Mouse (Mus musculus) olfactory bulb, adult 2 months (tissue): ENCODE measurements around the gene Hes7. TPM values are rescaled to one million over a fixed set of nuclear protein-coding genes. Genes with fewer than 3 reads are reported as not detected.

ENCODE experiments used
- H3K27ac ChIP-seq: fragments of 200-500 bp; 2 replicates; pipeline ENCODE4 v1.5.1; 2012; ENCODE audit warnings: low read depth, low read length; ENCODE audit not compliant: insufficient read depth
- H3K4me1 ChIP-seq: fragments of 200-500 bp; 2 replicates; pipeline ENCODE4 v1.6.1; 2012; ENCODE audit warnings: low read length; ENCODE audit not compliant: control insufficient read depth, insufficient read depth
- H3K4me3 ChIP-seq: fragments of 200-500 bp; 2 replicates; pipeline ENCODE4 v1.5.1; 2012; ENCODE audit warnings: mild to moderate bottlenecking, low read depth, low read length, moderate library complexity; ENCODE audit not compliant: insufficient read depth
- CTCF ChIP-seq: fragments of 200-500 bp; IDR thresholded peaks from 2 replicates; pipeline ENCODE4 v1.5.1; 2012; ENCODE audit warnings: low read depth, mild to moderate bottlenecking, low read length, moderate library complexity; ENCODE audit not compliant: insufficient read depth
- POLR2A ChIP-seq: fragments of 200-500 bp; IDR thresholded peaks from 2 replicates; pipeline ENCODE4 v1.6.1; 2012; ENCODE audit warnings: mild to moderate bottlenecking, low read depth, low read length, moderate library complexity; ENCODE audit not compliant: insufficient read depth
- WGBS: fragments of 180-500 bp; shearing (Covaris S2); methylation state at CpG from one replicate; pipeline ENCODE4 v1.1.7; 2018; 5-methylcytosine and 5-hydroxymethylcytosine counted together
- polyA plus RNA-seq: library from polyadenylated mRNA; stranded (reverse); fragments of >200 nt; gene quantifications from 2 replicates; pipeline ENCODE4 v1.2.4, GENCODE M21; 2012; ENCODE audit warnings: low replicate concordance; ENCODE audit not compliant: missing spikeins, insufficient read depth, insufficient read length

Hes7 gene
- polyA plus RNA-seq, 1 experiment, result not detected

GRCm38 (mm10) chr11:69075764-69076479 is 44.3 kb upstream of the Hes7 start:
- H3K4me3 ChIP-seq, result no peak overlapping the region
- H3K27ac ChIP-seq, result no peak overlapping the region
- 61% methylated on average over 9 of the region's 9 CpGs for WGBS
- no peak for TF ChIP-seq POLR2A
- TF ChIP-seq CTCF, result no peak
- peaks cover 19% of the 10 kb centered on the region for H3K4me1 ChIP-seq

- Histone ChIP-seq H3K27ac (no peak overlapping the region), H3K4me1 (peaks cover 15% of the 10 kb centered on the region), H3K4me3 (no peak overlapping the region)
- WGBS, result 25% methylated on average over 5 of the region's 5 CpGs
- TF ChIP-seq CTCF (no peak), POLR2A (no peak)
Observed at GRCm38 (mm10) chr11:69076572-69076971, 43.6 kb upstream of the Hes7 start.

GRCm38 (mm10) chr11:69077316-69077715 is 42.9 kb upstream of the Hes7 start:
- H3K4me3 ChIP-seq, result no peak overlapping the region
- 66% methylated on average over 9 of the region's 9 CpGs for WGBS
- H3K27ac ChIP-seq, result peak overlapping the region; percentile 29; the same call in 1 of the 2 replicates
- TF ChIP-seq POLR2A, result no peak
- TF ChIP-seq CTCF, result no peak
- H3K4me1 ChIP-seq, result peaks cover 12% of the 10 kb centered on the region

GRCm38 (mm10) chr11:69078041-69078440 is 42.2 kb upstream of the Hes7 start:
- 85% methylated on average over 6 of the region's 6 CpGs for WGBS
- no peak overlapping the region for H3K27ac ChIP-seq
- peaks cover 8% of the 10 kb centered on the region for H3K4me1 ChIP-seq
- H3K4me3 ChIP-seq, result no peak overlapping the region
- no peak for TF ChIP-seq POLR2A
- no peak for TF ChIP-seq CTCF

- Histone ChIP-seq H3K4me3 (no peak overlapping the region), H3K4me1 (peaks cover 8% of the 10 kb centered on the region), H3K27ac (no peak overlapping the region)
- TF ChIP-seq CTCF (no peak), POLR2A (no peak)
- WGBS, result 58% methylated on average over 5 of the region's 5 CpGs
Observed at GRCm38 (mm10) chr11:69078805-69079438, 41.3 kb upstream of the Hes7 start.

- Histone ChIP-seq H3K4me1 (0 out of 2 replicates have a peak, but pooled peaks cover 2% of the 10 kb centered on the region), H3K4me3 (no peak overlapping the region), H3K27ac (no peak overlapping the region)
- TF ChIP-seq CTCF (no peak), POLR2A (no peak)
- WGBS, result 81% methylated on average over 15 of the region's 15 CpGs
Observed at GRCm38 (mm10) chr11:69080102-69080854, 39.9 kb upstream of the Hes7 start.

GRCm38 (mm10) chr11:69080855-69081222 is 39.4 kb upstream of the Hes7 start:
- TF ChIP-seq CTCF (no peak), POLR2A (no peak)
- H3K27ac ChIP-seq, result no peak overlapping the region

GRCm38 (mm10) chr11:69081613-69082012 is 38.6 kb upstream of the Hes7 start:
- H3K4me3 ChIP-seq, result no peak overlapping the region
- peaks cover 10% of the 10 kb centered on the region for H3K4me1 ChIP-seq
- H3K27ac ChIP-seq, result no peak overlapping the region
- 93% methylated on average over 7 of the region's 7 CpGs for WGBS
- TF ChIP-seq POLR2A (no peak), CTCF (no peak)

More at GRCm38 (mm10) chr11:69080855-69081222, 39.4 kb upstream of the Hes7 start:
- Histone ChIP-seq H3K4me3 (no peak overlapping the region), H3K4me1 (peaks cover 3% of the 10 kb centered on the region)
- WGBS, result 88% methylated on average over 8 of the region's 8 CpGs

- TF ChIP-seq POLR2A (no peak), CTCF (no peak)
- Histone ChIP-seq H3K27ac (no peak overlapping the region), H3K4me3 (no peak overlapping the region), H3K4me1 (peaks cover 31% of the 10 kb centered on the region)
- WGBS, result 60% methylated on average over 6 of the region's 6 CpGs
Observed at GRCm38 (mm10) chr11:69085608-69086007, 34.6 kb upstream of the Hes7 start.
